Mouse (Mus musculus) hindbrain, embryonic 15.5 days (tissue): ENCODE measurements around the gene Ryr2. TPM values are rescaled to one million over a fixed set of nuclear protein-coding genes. Genes with fewer than 3 reads are reported as not detected.
"Not testable (repeated sequence)": the region's sequence is repeated elsewhere in the genome, so short reads cannot be mapped to it uniquely, and the experiment has no call there.

Source experiments
- ATAC-seq: fragments of 200-750 bp; cut with Nextera tagmentation; 2 replicates; pipeline ENCODE4 v1.8.0; 2017; ENCODE audit warnings: low read depth, moderate number of reproducible peaks, moderate TSS enrichment; ENCODE audit not compliant: low FRiP score
- H3K27ac ChIP-seq: fragments of 300-500 bp; sonication (generic); replicated peaks from 2 replicates; pipeline ENCODE4 v1.5.1; 2015; ENCODE audit warnings: mild to moderate bottlenecking, inconsistent platforms
- H3K27me3 ChIP-seq: fragments of 300-500 bp; sonication (generic); 2 replicates; pipeline ENCODE4 v1.6.1; 2015; ENCODE audit warnings: control low read depth, inconsistent platforms
- H3K36me3 ChIP-seq: fragments of 300-500 bp; sonication (generic); 2 replicates; pipeline ENCODE4 v1.6.1; 2015; ENCODE audit warnings: control low read depth, inconsistent platforms
- H3K4me1 ChIP-seq: fragments of 300-500 bp; sonication (generic); replicated peaks from 2 replicates; pipeline ENCODE4 v1.6.1; 2015; ENCODE audit warnings: control low read depth, inconsistent platforms
- H3K4me2 ChIP-seq: fragments of 300-500 bp; sonication (generic); 2 replicates; pipeline ENCODE4 v1.6.1; 2015; ENCODE audit warnings: moderate library complexity, mild to moderate bottlenecking, inconsistent platforms
- H3K4me3 ChIP-seq: fragments of 300-500 bp; sonication (generic); 2 replicates; pipeline ENCODE4 v1.5.1; 2015; ENCODE audit warnings: mild to moderate bottlenecking, inconsistent platforms
- H3K9ac ChIP-seq: fragments of 300-500 bp; sonication (generic); 2 replicates; pipeline ENCODE4 v1.6.1; 2015; ENCODE audit warnings: inconsistent platforms
- H3K9me3 ChIP-seq: fragments of 300-500 bp; sonication (generic); 2 replicates; pipeline ENCODE4 v1.6.1; 2016; ENCODE audit warnings: control low read depth, inconsistent platforms
- WGBS: fragments of 180-500 bp; shearing (Covaris S2); methylation state at CpG from one replicate; pipeline ENCODE4 v1.1.7; 2015; 5-methylcytosine and 5-hydroxymethylcytosine counted together
- polyA plus RNA-seq: library from polyadenylated mRNA; unstranded; fragments of >200 nt; fragmentation: Nextera tagmentation; extraction: Ambion mirVana; gene quantifications from 2 replicates; pipeline ENCODE4 v1.2.1, GENCODE M21; 2015

The Ryr2 gene
- polyA plus RNA-seq, 1 experiment from 2014 or later: 3.7 TPM

DNA sequence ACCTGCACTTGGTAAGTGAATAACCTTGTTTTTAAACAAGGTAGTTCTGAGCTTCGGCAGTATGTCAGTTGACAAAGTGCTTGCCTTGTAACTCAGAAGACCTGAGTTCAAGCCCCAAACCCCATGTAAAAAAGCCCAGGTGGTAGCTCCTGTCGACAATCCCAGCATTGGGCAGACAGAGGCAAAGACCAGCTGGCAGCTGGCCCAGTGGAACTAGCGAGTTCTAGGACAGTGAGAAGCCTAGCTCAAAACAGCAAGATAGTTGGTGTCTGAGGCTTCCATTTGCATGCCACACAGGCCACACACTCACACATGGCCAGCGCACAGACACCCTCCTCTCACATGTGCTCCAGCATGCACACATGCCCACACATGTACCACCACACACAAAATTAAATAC lies 129.1 kb downstream of the Ryr2 start:
- WGBS: 81% methylated on average over 4 of the region's 4 CpGs
- H3K4me2 ChIP-seq: no peak overlapping the region
- no peaks in the 10 kb centered on the region for H3K27me3 ChIP-seq
- ATAC-seq: no peak
- peaks cover 8% of the 10 kb centered on the region for H3K4me1 ChIP-seq
- H3K4me3 ChIP-seq: no peak overlapping the region
- no peaks in the 10 kb centered on the region for H3K9me3 ChIP-seq
- H3K27ac ChIP-seq: no peak overlapping the region
- H3K36me3 ChIP-seq: no peaks in the 10 kb centered on the region
- no peak overlapping the region for H3K9ac ChIP-seq

DNA sequence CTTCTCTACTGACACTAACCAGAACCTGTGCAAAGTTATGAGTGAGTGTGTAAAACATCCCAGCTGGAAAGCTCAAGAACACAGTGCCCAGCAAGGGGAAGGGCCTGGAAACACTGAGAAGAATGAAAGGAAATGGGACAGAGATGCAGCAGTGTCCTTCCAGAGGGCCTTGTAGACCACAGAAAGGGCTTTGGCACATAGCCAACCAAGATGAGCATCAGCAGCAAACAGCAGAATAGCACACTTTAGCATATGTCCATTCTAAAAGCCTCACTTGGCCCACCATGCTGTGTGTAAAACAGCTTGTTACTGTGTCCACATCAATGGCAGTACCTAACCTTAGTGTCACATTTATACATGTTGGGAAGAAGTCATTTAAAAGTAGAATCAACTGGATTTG lies 142.4 kb downstream of the Ryr2 start:
- Histone ChIP-seq H3K9ac (no peak overlapping the region), H3K27me3 (no peaks in the 10 kb centered on the region), H3K4me2 (no peak overlapping the region), H3K36me3 (no peaks in the 10 kb centered on the region), H3K27ac (no peak overlapping the region), H3K9me3 (no peaks in the 10 kb centered on the region), H3K4me3 (no peak overlapping the region), H3K4me1 (no peaks in the 10 kb centered on the region)
- ATAC-seq: no peak

DNA sequence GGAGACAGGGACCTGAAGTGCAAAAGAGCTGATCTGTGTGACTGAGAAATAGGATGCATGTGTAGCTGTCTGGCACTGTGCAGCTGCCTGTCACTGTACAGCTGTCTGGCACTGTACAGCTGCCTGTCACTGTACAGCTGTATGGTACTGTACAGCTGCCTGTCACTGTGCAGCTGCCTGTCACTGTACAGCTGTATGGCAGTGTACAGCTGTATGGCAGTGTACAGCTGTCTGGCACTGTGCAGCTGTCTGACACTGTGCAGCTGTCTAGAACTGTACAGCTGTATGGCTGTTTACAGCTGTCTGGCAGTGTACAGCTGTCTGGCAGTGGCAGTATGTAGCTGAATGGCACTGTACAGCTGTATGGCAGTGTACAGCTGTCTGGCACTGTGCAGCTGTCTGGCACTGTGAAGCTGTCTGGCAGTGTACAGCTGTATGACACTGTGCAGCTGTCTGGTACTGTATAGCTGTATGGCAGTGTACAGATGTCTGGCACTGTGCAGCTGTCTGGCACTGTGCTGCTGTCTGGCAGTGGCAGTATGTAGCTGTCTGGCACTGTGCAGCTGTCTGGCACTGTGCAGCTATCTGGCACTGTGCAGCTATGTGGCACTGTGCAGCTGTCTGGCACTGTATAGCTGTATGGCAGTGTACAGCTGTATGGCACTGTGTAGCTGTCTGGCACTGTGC lies 147.1 kb downstream of the Ryr2 start:
- Histone ChIP-seq H3K9ac (no peak overlapping the region), H3K9me3 (no peaks in the 10 kb centered on the region), H3K4me2 (no peak overlapping the region), H3K27me3 (no peaks in the 10 kb centered on the region), H3K27ac (no peak overlapping the region), H3K4me3 (no peak overlapping the region), H3K4me1 (no peaks in the 10 kb centered on the region), H3K36me3 (no peaks in the 10 kb centered on the region)
- ATAC-seq: peak; percentile 31

DNA sequence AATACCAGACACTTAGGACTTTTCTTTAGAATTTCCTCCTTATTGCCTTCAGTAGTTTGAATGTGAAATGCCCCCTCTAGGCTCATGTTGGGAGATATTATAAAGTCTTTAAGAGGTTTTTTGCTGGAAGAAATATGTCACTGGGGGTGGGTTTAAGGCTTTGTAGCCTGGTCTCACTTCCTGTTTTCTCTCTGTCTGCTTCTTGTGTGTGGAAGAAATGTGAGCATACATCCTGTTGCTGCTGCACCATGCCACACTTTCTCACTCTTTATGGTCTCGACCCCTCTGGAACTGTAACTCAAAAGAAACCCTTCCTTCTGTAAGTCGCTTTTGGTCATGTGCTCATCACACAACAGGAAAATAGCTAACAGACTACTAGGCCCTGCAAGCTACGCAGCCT lies 147.9 kb downstream of the Ryr2 start:
- H3K4me2 ChIP-seq: no peak overlapping the region
- no peaks in the 10 kb centered on the region for H3K27me3 ChIP-seq
- no peak for ATAC-seq
- H3K9me3 ChIP-seq: no peaks in the 10 kb centered on the region
- H3K9ac ChIP-seq: no peak overlapping the region
- no peak overlapping the region for H3K27ac ChIP-seq
- H3K36me3 ChIP-seq: no peaks in the 10 kb centered on the region
- H3K4me1 ChIP-seq: no peaks in the 10 kb centered on the region
- WGBS: 69% methylated on average over 3 of the region's 3 CpGs
- no peak overlapping the region for H3K4me3 ChIP-seq

- H3K4me2 ChIP-seq: no peak overlapping the region
- H3K9me3 ChIP-seq: no peaks in the 10 kb centered on the region
- H3K9ac ChIP-seq: no peak overlapping the region
- no peaks in the 10 kb centered on the region for H3K4me1 ChIP-seq
- ATAC-seq: no peak
- no peaks in the 10 kb centered on the region for H3K27me3 ChIP-seq
- no peaks in the 10 kb centered on the region for H3K36me3 ChIP-seq
- 86% methylated on average over 4 of the region's 4 CpGs for WGBS
- no peak overlapping the region for H3K4me3 ChIP-seq
- H3K27ac ChIP-seq: no peak overlapping the region
Measured at GRCm38 (mm10) chr13:11958271-11958670, 148.5 kb downstream of the Ryr2 start.

- no peak for ATAC-seq
- 63% methylated on average over 3 of the region's 3 CpGs for WGBS
- no peak overlapping the region for H3K4me2 ChIP-seq
Measured at GRCm38 (mm10) chr13:11951951-11952350, 154.8 kb downstream of the Ryr2 start.

GRCm38 (mm10) chr13:11945740-11946139 lies 161.0 kb downstream of the Ryr2 start:
- WGBS: 97% methylated on average over 2 of the region's 2 CpGs
- Histone ChIP-seq H3K4me1 (no peaks in the 10 kb centered on the region), H3K9me3 (no peaks in the 10 kb centered on the region), H3K9ac (no peak overlapping the region), H3K36me3 (no peaks in the 10 kb centered on the region), H3K27me3 (no peaks in the 10 kb centered on the region), H3K4me2 (no peak overlapping the region), H3K27ac (no peak overlapping the region), H3K4me3 (no peak overlapping the region)
- ATAC-seq: no peak

More at GRCm38 (mm10) chr13:11951951-11952350, 154.8 kb downstream of the Ryr2 start:
- Histone ChIP-seq H3K27ac (no peak overlapping the region), H3K4me1 (no peaks in the 10 kb centered on the region), H3K9ac (no peak overlapping the region), H3K9me3 (no peaks in the 10 kb centered on the region), H3K36me3 (no peaks in the 10 kb centered on the region), H3K4me3 (no peak overlapping the region), H3K27me3 (no peaks in the 10 kb centered on the region)

- Histone ChIP-seq H3K36me3 (no peaks in the 10 kb centered on the region), H3K9me3 (no peaks in the 10 kb centered on the region), H3K27me3 (no peaks in the 10 kb centered on the region), H3K4me3 (no peak overlapping the region), H3K4me2 (no peak overlapping the region), H3K27ac (no peak overlapping the region), H3K4me1 (no peaks in the 10 kb centered on the region), H3K9ac (no peak overlapping the region)
- 89% methylated on average over 4 of the region's 4 CpGs for WGBS
- no peak for ATAC-seq
Measured at GRCm38 (mm10) chr13:11941724-11942123, 165.0 kb downstream of the Ryr2 start.

- H3K9ac ChIP-seq, H3K4me1 ChIP-seq, H3K27ac ChIP-seq, ATAC-seq, H3K9me3 ChIP-seq, H3K4me3 ChIP-seq, H3K27me3 ChIP-seq, H3K4me2 ChIP-seq, H3K36me3 ChIP-seq: not testable (repeated sequence)
- 60% methylated on average over 3 of the region's 3 CpGs for WGBS
Measured at GRCm38 (mm10) chr13:11934297-11935060, 172.3 kb downstream of the Ryr2 start.

GRCm38 (mm10) chr13:11933334-11933733 lies 173.4 kb downstream of the Ryr2 start:
- Histone ChIP-seq H3K4me2 (no peak overlapping the region), H3K36me3 (no peaks in the 10 kb centered on the region), H3K27me3 (no peaks in the 10 kb centered on the region), H3K9ac (no peak overlapping the region), H3K4me3 (no peak overlapping the region), H3K4me1 (no peaks in the 10 kb centered on the region), H3K27ac (no peak overlapping the region), H3K9me3 (no peaks in the 10 kb centered on the region)
- no peak for ATAC-seq

GRCm38 (mm10) chr13:11928709-11929108 lies 178.0 kb downstream of the Ryr2 start:
- no peak for ATAC-seq
- Histone ChIP-seq H3K9me3 (no peaks in the 10 kb centered on the region), H3K36me3 (no peaks in the 10 kb centered on the region), H3K4me2 (no peak overlapping the region), H3K27ac (no peak overlapping the region), H3K4me3 (no peak overlapping the region), H3K4me1 (no peaks in the 10 kb centered on the region), H3K27me3 (no peaks in the 10 kb centered on the region), H3K9ac (no peak overlapping the region)
- WGBS: 90% methylated on average over 3 of the region's 3 CpGs

GRCm38 (mm10) chr13:11927727-11928126 lies 179.0 kb downstream of the Ryr2 start:
- WGBS: 87% methylated on average over 4 of the region's 4 CpGs
- Histone ChIP-seq H3K4me2 (no peak overlapping the region), H3K9me3 (no peaks in the 10 kb centered on the region)

More at GRCm38 (mm10) chr13:11927727-11928126, 179.0 kb downstream of the Ryr2 start:
- H3K27me3 ChIP-seq: no peaks in the 10 kb centered on the region
- H3K9ac ChIP-seq: no peak overlapping the region
- no peak overlapping the region for H3K27ac ChIP-seq
- H3K36me3 ChIP-seq: no peaks in the 10 kb centered on the region
- no peaks in the 10 kb centered on the region for H3K4me1 ChIP-seq
- no peak for ATAC-seq
- H3K4me3 ChIP-seq: no peak overlapping the region
